Mouse (Mus musculus) stomach, postnatal 0 days (tissue): ENCODE measurements around the gene Hadhb. TPM values are rescaled to one million over a fixed set of nuclear protein-coding genes. Genes with fewer than 3 reads are reported as not detected.

ENCODE experiments used
- ATAC-seq: fragments of 200-750 bp; cut with Nextera tagmentation; 2 replicates; pipeline ENCODE4 v1.8.0; 2017; ENCODE audit not compliant: low FRiP score, low TSS enrichment
- DNase-seq: peaks from one replicate; pipeline ENCODE4 v3.0.0-alpha.2; 2016; ENCODE audit warnings: low spot score
- H3K27ac ChIP-seq: fragments of 300-500 bp; sonication (generic); replicated peaks from 2 replicates; pipeline ENCODE4 v1.5.1; 2014; ENCODE audit warnings: mild to moderate bottlenecking, control low read depth
- H3K27me3 ChIP-seq: fragments of 300-500 bp; sonication (generic); 2 replicates; pipeline ENCODE4 v1.6.1; 2014; ENCODE audit warnings: low read length; ENCODE audit not compliant: control insufficient read depth, insufficient read depth
- H3K36me3 ChIP-seq: fragments of 300-500 bp; sonication (generic); 2 replicates; pipeline ENCODE4 v1.6.1; 2014; ENCODE audit warnings: low read length, mixed read lengths; ENCODE audit not compliant: control insufficient read depth, insufficient read depth
- H3K4me1 ChIP-seq: fragments of 300-500 bp; sonication (generic); replicated peaks from 2 replicates; pipeline ENCODE4 v1.6.1; 2014; ENCODE audit warnings: antibody characterized with exemption; ENCODE audit not compliant: control insufficient read depth, insufficient read depth
- H3K4me2 ChIP-seq: fragments of 300-500 bp; sonication (generic); replicated peaks from 2 replicates; pipeline ENCODE4 v1.6.1; 2014; ENCODE audit warnings: low read depth, mild to moderate bottlenecking, control low read depth, moderate library complexity
- H3K4me3 ChIP-seq: fragments of 300-500 bp; sonication (generic); 2 replicates; pipeline ENCODE4 v1.5.1; 2014; ENCODE audit warnings: low read depth, low read length, control low read depth
- H3K9ac ChIP-seq: fragments of 300-500 bp; sonication (generic); 2 replicates; pipeline ENCODE4 v1.6.1; 2014; ENCODE audit warnings: mild to moderate bottlenecking, low read length, control low read depth, mixed read lengths
- H3K9me3 ChIP-seq: fragments of 300-500 bp; sonication (generic); 2 replicates; pipeline ENCODE4 v1.6.1; 2016; ENCODE audit warnings: low read length; ENCODE audit not compliant: control insufficient read depth
- CTCF ChIP-seq: IDR thresholded peaks from 2 replicates; pipeline ENCODE4 v1.5.1; 2016; ENCODE audit warnings: antibody characterized with exemption, low read depth, mild to moderate bottlenecking, moderate library complexity
- EP300 ChIP-seq: optimal IDR thresholded peaks from 2 replicates; pipeline ENCODE3; 2016; ENCODE audit warnings: antibody characterized with exemption
- WGBS: fragments of 180-500 bp; shearing (Covaris S2); extraction: QIAGEN DNeasy Blood & Tissue Kit; methylation state at CpG from one replicate; pipeline ENCODE4 v1.1.7; 2014; 5-methylcytosine and 5-hydroxymethylcytosine counted together
- polyA plus RNA-seq: library from polyadenylated mRNA; unstranded; fragments of >200 nt; fragmentation: Nextera tagmentation; extraction: Ambion mirVana; gene quantifications from 2 replicates; pipeline ENCODE4 v1.2.1, GENCODE M21; 2015

Gene Hadhb
- polyA plus RNA-seq, 1 experiment from 2014 or later: 350 TPM

DNA sequence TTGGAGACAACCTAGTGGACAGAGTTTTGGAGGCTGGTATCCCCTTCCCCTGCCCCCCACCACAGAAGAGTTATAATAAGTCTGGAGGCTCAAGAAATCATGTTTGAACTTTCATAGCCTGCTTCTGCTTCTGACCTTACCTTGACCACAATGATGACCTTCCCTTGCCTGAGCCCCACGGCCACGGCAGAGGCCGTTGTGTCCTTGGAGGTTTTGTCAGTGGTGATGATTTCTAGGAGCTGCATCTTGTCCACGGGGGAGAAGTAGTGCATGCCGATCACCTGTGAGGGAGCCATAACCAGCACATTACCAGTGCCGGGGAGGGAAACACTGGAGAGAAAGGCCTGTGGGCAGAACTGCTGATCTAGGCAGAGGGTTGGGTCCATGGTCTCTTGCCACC lies 32.6 kb upstream of the Hadhb start:
- WGBS: 95% methylated on average over 6 of the region's 6 CpGs
- DNase-seq: no peak
- Histone ChIP-seq H3K9me3 (no peaks in the 10 kb centered on the region), H3K36me3 (peaks cover 45% of the 10 kb centered on the region), H3K27me3 (no peaks in the 10 kb centered on the region), H3K4me2 (no peak overlapping the region), H3K4me1 (no peaks in the 10 kb centered on the region), H3K4me3 (no peak overlapping the region), H3K27ac (no peak overlapping the region), H3K9ac (no peak overlapping the region)
- ATAC-seq: no peak
- TF ChIP-seq EP300 (no peak), CTCF (no peak)

DNA sequence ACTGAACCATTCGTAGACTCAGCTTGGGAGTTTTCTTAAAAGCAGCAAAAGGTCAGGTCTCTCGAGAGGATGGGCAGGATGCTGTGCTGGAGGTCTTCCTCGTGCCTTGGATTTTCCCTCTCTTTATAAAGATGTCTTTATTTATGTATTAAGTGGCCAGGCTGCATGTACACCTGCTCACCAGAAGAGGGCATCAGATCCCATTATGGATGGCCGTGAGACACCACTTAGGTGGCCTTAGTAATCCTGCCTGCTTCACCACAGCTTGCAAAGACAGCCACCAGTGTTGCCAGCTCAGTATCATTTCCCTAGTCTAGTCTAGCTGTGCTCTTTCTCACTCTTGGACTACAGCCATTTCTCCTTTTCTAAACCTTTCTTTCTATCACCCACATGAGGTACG lies 29.5 kb upstream of the Hadhb start:
- ATAC-seq (peak; percentile 51; the same call in 1 of the 2 replicates), DNase-seq (no peak)
- H3K36me3 ChIP-seq: peaks cover 49% of the 10 kb centered on the region
- no peaks in the 10 kb centered on the region for H3K4me1 ChIP-seq
- H3K9ac ChIP-seq: no peak overlapping the region
- H3K9me3 ChIP-seq: no peaks in the 10 kb centered on the region
- no peak for TF ChIP-seq EP300
- TF ChIP-seq CTCF: peak; percentile 81
- H3K27ac ChIP-seq: no peak overlapping the region
- 49% methylated on average over 5 of the region's 5 CpGs for WGBS
- H3K27me3 ChIP-seq: no peaks in the 10 kb centered on the region
- H3K4me2 ChIP-seq: no peak overlapping the region
- H3K4me3 ChIP-seq: no peak overlapping the region

DNA sequence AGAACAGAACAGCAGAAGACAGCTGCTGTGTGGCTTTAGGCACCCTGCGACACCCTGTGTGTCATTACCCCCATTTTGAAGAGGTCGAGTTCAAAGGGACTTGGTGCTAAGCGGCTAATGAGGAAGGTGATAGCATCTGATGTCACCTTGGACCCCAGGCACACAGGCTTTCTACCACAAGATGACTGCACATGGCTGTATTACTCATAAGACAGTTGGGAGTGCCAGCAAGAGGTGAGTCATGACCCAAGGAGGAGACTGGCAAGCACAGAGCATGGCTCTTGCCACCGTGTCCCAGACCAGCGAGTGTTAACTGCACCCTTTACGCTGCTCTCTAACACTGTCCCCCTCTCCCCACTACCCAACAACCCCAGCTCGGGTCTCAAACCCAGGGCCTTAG lies 28.3 kb upstream of the Hadhb start:
- Histone ChIP-seq H3K27me3 (no peaks in the 10 kb centered on the region), H3K36me3 (peaks cover 41% of the 10 kb centered on the region), H3K4me3 (no peak overlapping the region), H3K9me3 (no peaks in the 10 kb centered on the region), H3K4me1 (no peaks in the 10 kb centered on the region), H3K27ac (no peak overlapping the region), H3K4me2 (no peak overlapping the region), H3K9ac (no peak overlapping the region)
- peak; percentile 59 for ATAC-seq
- DNase-seq: no peak
- 87% methylated on average over 7 of the region's 7 CpGs for WGBS
- no peak for TF ChIP-seq EP300
- TF ChIP-seq CTCF: no peak

DNA sequence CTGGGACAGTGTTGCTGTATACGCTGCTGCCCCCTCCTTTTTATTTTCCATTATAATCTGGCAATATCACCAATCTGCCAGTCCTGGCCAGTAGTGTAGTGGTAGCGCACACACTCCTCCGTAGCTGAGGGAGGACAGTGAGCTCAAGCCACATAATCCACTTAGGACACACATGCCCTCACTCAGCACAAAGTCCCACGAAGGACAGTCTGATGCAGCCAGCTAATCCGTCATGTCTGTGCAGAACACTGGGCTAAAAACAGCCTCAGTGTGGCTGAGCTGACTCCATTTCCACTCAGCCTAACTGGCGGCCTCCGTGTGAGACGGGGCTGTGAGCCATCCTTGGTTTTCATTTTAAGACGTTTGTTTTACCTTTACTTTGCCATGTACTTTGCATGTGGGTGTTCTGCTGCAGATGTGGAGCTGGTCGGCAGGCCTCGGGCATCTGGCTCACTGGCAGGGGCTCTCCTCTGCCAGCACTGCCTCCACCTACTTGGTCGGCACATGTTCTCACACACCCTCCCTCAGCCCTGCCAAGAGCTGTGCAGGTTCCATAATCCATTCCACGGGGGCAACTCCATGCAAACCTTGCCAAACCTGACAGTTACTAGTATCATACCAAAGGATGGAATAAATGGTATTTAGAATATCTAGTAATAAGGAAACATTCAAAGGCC lies 27.0 kb upstream of the Hadhb start:
- 88% methylated on average over 13 of the region's 13 CpGs for WGBS
- Histone ChIP-seq H3K9ac (no peak overlapping the region), H3K4me2 (no peak overlapping the region), H3K36me3 (peaks cover 38% of the 10 kb centered on the region), H3K4me1 (no peaks in the 10 kb centered on the region), H3K9me3 (no peaks in the 10 kb centered on the region), H3K27ac (no peak overlapping the region), H3K4me3 (no peak overlapping the region), H3K27me3 (no peaks in the 10 kb centered on the region)
- ATAC-seq: no peak
- TF ChIP-seq EP300 (no peak), CTCF (no peak)
- no peak for DNase-seq

DNA sequence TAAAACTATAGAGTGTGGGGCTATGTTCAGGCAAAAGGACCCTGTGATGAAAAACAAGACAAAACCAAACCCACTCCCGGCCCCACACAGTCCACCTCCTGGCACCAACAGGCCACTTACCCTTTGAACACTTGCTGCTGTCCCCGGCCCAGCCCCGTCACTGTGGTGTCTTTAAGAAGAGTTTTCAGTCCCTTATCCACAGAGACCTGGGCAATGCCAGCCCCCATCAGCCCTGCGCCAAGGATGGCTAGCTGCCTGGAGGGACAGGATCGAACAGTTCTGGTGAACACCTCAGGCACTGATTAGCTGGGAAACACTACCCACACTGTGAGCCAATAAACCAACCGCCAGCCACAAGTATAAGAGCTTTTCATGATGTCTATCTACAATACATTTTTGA lies 26.4 kb upstream of the Hadhb start:
- H3K9ac ChIP-seq: no peak overlapping the region
- ATAC-seq (no peak), DNase-seq (no peak)
- no peak for TF ChIP-seq CTCF
- TF ChIP-seq EP300: no peak
- WGBS: 94% methylated on average over 6 of the region's 6 CpGs
- H3K9me3 ChIP-seq: no peaks in the 10 kb centered on the region
- no peaks in the 10 kb centered on the region for H3K27me3 ChIP-seq
- no peak overlapping the region for H3K4me2 ChIP-seq
- H3K27ac ChIP-seq: no peak overlapping the region
- H3K4me3 ChIP-seq: no peak overlapping the region
- H3K4me1 ChIP-seq: no peaks in the 10 kb centered on the region
- peaks cover 35% of the 10 kb centered on the region for H3K36me3 ChIP-seq

DNA sequence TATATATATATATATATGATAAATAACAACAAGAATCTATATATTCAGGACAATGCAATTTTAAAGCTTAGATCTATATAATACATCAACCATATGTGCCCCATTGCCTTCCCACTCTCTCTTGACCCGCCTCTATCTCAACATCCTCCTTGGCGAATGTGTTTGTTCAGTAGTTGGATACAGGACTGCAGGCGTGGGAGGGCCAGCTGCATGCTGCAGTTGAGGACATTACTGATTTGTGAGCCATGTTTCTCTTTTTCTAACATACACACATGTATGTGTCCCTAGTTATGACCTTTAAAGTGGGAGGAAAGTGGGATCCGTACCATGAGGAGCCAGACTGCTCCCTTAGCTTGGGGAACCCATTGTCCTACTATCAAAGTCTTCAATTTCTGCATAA lies 23.8 kb upstream of the Hadhb start:
- Histone ChIP-seq H3K27me3 (no peaks in the 10 kb centered on the region), H3K36me3 (peaks cover 32% of the 10 kb centered on the region), H3K9ac (no peak overlapping the region), H3K4me3 (no peak overlapping the region), H3K4me1 (no peaks in the 10 kb centered on the region), H3K4me2 (no peak overlapping the region), H3K27ac (no peak overlapping the region), H3K9me3 (no peaks in the 10 kb centered on the region)
- ATAC-seq (no peak), DNase-seq (no peak)
- TF ChIP-seq CTCF: no peak
- no peak for TF ChIP-seq EP300
- WGBS: 85% methylated on average over 4 of the region's 4 CpGs
